Mouse (Mus musculus) T-cell, adult 2 months (primary cell): Measurements from ENCODE around the gene Ttf2.

ENCODE experiments used
- DNase-seq: peaks from one replicate; pipeline ENCODE4 v3.0.0; 2022; ENCODE audit warnings: low spot score

The Ttf2 gene

DNA sequence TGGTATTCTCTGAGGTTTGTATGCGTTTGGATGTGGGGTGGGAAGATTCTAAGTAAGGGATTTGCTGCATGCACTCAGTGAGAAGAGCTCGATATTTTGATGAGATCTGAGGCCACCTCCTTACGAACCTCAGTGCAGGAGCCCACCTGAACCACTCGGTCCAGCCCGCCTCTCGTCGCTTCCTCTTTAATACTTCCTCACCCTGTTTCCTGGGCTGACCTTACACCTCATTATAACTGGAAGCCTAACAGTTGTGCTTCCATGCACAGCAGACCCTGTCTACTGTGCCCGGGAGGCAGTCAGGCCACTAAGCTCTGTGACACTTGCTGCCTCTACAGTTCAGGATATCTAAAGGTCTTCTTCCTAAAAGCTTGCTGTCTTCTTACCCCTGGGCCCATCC is 9.8 kb upstream of the Ttf2 start:
- no peak for DNase-seq

DNA sequence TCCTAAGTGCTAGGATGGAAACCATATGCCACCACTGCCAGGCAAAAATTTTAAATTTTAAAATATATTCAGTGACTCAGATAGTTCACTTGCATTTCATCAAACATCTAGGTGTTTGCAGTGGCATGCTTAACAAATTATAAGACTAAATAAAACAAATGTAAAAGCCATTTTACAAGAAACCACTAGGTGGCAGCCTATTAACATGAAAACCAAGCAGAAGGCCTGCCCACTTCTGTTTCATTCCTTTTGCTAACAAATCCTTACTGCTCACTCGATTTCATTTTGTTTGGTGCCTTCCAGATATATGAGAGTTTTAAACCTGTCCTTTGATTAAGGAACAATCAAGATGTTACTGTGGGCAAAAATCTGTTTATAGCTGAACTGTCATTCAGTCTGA is 4.4 kb upstream of the Ttf2 start:
- DNase-seq = peak; percentile 50

DNA sequence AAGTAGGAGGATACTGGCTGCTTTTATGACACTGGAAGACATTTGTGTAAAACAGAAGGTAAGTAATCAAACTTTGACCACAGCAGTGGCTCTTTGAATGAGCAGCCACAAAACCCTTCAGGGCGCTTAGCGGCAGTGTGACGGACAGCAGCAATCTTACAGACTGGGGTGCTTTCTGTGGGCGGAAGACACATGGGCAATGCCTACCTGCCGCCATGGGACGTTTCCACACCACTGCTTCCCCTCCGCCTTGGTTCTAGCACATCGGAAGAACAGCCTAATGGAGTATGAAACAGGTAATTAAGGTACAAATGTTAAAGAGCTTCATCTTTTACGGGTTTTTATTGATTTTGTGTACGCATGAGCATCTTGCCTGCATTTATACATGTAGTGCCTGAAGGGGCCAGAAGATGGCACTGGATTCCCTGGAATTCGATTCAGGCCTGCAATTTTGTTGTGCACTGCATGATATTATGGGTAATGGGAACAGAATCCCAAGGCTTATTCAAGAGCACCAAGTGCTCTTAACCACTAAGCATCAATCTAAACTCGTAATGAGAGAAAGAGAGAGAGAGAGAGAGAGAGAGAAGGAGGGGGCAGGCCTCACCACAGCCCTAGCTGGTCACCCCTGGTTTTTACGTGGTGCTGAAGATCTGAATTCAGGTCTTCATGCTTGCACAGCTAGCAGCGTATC is 5.5 kb downstream of the Ttf2 start:
- no peak for DNase-seq

GRCm38 (mm10) chr3:100961501-100961900 is 8.0 kb downstream of the Ttf2 start:
- no peak for DNase-seq

DNA sequence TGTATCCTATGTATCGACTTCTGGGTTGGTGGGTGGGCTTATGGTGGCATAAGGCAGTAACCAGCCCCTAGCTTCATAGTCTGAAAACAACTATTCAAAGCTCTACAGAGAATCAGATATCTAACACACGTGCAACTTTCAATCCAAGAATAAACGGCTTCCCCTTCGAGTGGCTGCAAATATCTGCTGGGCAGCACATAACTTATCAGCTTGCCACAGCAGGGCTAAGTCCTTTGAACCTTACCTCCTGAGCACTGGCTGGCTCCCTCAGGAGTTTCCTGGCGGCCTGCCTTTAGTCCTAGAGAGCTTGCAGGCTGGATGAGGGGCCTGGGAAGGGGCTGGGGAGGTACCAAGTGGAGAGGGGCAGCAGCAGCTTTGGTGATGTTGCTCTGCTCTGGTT is 8.5 kb downstream of the Ttf2 start:
- no peak for DNase-seq

GRCm38 (mm10) chr3:100954616-100955015 is 14.8 kb downstream of the Ttf2 start:
- no peak for DNase-seq

GRCm38 (mm10) chr3:100951531-100951930 is 17.9 kb downstream of the Ttf2 start:
- DNase-seq = no peak

- DNase-seq = no peak
These were observed 22.2 kb downstream of the Ttf2 start for GRCm38 (mm10) chr3:100947286-100947685.

DNA sequence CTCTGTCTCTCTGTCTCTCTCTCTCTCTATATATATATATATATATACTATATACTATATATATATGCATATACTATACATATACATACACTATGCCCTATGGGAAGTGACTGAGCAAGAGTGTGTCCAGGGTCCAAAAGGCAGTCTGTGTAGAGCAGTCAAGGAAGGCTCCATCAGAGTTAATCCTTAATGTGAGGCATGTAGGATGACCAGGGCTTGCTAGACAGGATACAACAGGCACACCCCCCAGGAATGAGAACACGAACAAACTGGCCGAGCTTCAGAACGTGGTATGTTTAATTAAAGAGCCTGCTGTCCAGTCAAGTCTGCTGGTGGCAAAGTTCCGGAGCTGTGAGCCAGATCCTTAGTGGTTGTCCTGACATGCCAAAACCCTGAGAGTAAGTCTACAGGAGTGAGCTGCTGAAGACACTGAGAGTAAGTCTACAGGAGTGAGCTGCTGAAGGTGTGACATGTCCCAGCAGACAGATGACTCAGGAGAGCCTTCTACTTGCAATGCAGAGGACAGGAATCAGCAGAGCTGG is 28.9 kb downstream of the Ttf2 start:
- DNase-seq = no peak

GRCm38 (mm10) chr3:100938211-100938610 is 31.3 kb downstream of the Ttf2 start:
- no peak for DNase-seq

DNA sequence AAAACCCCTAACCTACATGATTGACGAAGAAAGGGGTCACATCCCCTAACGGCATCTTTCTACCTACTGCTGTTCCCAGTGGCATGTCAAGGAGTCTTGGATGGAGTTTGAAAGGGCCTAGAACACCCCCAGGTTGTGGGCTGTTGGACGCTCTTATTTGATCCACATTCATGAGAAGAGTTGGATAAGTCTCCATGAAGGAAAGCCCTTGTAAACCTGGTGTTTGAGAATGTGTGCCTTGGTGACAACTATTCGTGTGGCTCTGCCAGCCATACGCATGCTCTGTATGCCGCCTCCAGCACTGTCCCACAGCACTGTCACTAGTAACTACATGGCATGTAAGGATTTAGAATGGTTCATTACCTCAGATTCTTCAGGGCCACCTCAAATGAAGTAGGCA is 33.3 kb downstream of the Ttf2 start:
- no peak for DNase-seq

- no peak for DNase-seq
These were observed 33.9 kb downstream of the Ttf2 start for GRCm38 (mm10) chr3:100935521-100935920.

GRCm38 (mm10) chr3:100932077-100932944 is 37.2 kb downstream of the Ttf2 start:
- DNase-seq = no peak

- DNase-seq = no peak
These were observed 38.0 kb downstream of the Ttf2 start for GRCm38 (mm10) chr3:100931332-100932076.

GRCm38 (mm10) chr3:100925176-100925575 is 44.3 kb downstream of the Ttf2 start:
- DNase-seq = no peak

GRCm38 (mm10) chr3:100924065-100924732 is 45.3 kb downstream of the Ttf2 start:
- no peak for DNase-seq

DNA sequence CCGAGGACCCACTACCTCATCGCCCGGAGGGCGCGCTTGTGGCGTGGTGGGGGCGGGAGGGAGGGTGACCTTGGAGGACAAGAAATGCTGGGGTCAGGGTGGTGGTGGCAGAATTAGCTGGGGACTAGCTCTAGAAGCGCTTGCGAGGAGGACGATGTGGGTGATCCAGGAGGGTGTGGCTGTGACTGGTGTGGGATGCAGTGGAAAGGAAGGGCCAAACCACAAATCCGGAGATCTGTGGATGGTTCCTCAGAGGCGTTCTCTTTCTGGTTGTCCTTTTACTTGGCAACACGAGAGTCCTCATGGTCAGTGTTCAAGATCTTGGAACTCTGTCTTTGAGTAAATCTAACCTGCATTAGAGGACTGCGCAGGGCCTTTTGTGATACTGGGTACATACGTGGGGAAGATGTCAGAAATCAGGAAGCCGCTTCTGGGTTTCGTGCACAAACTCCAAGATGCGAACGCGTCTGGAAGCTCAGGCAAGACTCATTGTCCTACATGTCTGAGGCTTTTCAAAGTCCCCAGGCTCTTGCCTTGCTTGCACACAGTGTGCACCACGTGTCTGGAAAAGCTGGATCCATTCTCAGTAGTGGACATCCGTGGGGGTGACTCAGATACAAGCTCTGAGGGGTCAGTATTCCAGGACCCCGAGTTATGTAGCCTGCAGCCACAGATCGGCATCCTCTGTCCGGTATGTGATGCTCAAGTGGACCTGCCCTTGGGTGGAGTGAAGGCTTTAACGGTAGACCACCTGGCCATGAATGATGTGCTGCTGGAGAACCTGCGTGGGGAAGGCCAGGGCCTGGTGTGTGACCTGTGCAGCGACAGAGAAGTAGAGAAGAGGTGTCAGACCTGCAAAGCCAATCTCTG is 46.7 kb downstream of the Ttf2 start:
- DNase-seq = no peak

DNA sequence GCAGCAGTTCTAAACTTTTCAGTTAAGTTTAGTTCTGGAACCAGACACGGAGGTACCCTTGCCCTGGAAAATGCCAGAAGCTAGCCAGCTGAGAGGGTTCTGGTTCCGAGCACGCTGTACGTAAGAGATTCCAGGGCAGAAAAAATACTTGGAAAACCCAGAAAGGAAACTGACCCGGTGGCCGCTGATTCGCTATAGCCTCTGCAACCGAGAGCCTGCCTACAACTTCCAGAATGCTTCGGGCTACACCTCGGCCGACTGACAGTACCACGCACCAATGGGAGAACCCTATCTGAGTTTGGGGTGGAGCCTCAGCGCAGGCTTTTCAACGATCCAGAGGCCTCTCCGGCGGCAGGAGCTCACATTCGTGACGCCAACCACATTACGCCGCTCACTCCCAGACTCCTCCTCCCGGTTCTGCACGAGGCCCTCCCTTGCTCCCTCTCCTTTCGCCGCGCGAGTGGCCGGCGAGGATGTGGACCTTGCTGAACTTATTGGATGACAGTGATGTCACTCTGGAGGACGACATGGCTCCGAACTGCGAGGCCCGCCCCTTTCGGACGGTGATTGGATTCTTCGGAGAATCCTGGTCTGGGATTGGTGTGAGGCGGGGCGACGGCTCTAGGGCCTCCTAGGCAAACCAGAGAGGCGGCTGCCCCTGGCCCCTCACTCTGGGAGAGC is 47.5 kb downstream of the Ttf2 start, which contains the start of gene Trim45:
TSS of gene Trim45 (plus strand) at position 378 of the 681 bp plus-strand sequence.
- peak; percentile 98 for DNase-seq

- no peak for DNase-seq
These were observed 48.8 kb downstream of the Ttf2 start for GRCm38 (mm10) chr3:100920611-100921140.

- peak; percentile 22 for DNase-seq
These were observed 52.6 kb downstream of the Ttf2 start for GRCm38 (mm10) chr3:100916844-100917243.
